Comparison of ENCODE assay signal across 17 mouse cellular contexts in the genomic region with DNA sequence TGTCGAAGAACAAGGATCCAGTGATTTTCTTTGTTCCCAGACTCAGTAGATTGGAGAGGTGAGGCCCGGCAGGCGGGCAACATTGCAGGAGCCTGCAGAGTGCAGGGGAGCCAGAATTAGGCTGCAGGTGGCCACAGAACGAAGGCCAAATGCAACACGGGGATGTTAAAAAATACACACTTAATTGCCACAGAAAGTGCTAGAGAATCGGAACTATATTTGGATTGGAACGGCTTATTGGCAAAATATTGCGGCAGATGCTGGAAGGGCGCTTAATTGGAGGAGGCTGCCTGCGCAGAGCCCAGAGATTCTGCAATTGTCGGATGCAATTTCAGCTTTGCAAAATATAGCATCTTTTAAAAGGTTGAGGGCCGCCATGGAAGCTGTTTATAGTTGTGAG. TPM values are rescaled to one million over a fixed set of nuclear protein-coding genes. Genes with fewer than 3 reads are reported as not detected.
DNase-seq lines count a peak whose midpoint lies in the region; ATAC-seq lines count a peak whose summit lies in the region.
"Had no signal": no experiment of that assay in that cellular context is flagged by ENCODE, and none has a peak within 500 bp of the region (broad histone marks: within the 10 kb centered on the region; RNA-seq: fewer than 3 reads in every experiment).

No protein-coding gene starts in this region.

- H3K4me2 ChIP-seq in neural tube, embryonic 15.5 days: no peak overlapping the region
- no peak overlapping the region for H3K4me2 ChIP-seq in intestine, embryonic 15.5 days (replicated peaks)
- H3K4me2 ChIP-seq: heart, embryonic 11.5 days; liver, embryonic 12.5 days had no signal

- H3K4me3 ChIP-seq in neural tube, embryonic 15.5 days (replicated peaks): no peak overlapping the region
- no peak overlapping the region for H3K4me3 ChIP-seq in intestine, embryonic 15.5 days (replicated peaks)
- H3K4me3 ChIP-seq: embryonic facial prominence, embryonic 10.5 days; liver, embryonic 12.5 days; megakaryocyte, embryonic 14.5 days had no signal

- H3K4me1 ChIP-seq in neural tube, embryonic 15.5 days: no peaks in the 10 kb centered on the region
- H3K4me1 ChIP-seq in intestine, embryonic 15.5 days (replicated peaks): no peaks in the 10 kb centered on the region
- H3K4me1 ChIP-seq: embryonic facial prominence, embryonic 10.5 days; liver, embryonic 12.5 days; megakaryocyte, embryonic 14.5 days had no signal

- H3K36me3 ChIP-seq in neural tube, embryonic 15.5 days: no peaks in the 10 kb centered on the region
- H3K36me3 ChIP-seq in intestine, embryonic 15.5 days: no peaks in the 10 kb centered on the region
- H3K36me3 ChIP-seq: embryonic facial prominence, embryonic 10.5 days; liver, embryonic 12.5 days had no signal

- H3K9me3 ChIP-seq in neural tube, embryonic 15.5 days (replicated peaks): no peaks in the 10 kb centered on the region
- H3K9me3 ChIP-seq in intestine, embryonic 15.5 days: no peaks in the 10 kb centered on the region
- H3K9me3 ChIP-seq: embryonic facial prominence, embryonic 10.5 days; liver, embryonic 12.5 days had no signal

- WGBS in neural tube, embryonic 15.5 days: 87% methylated on average over 12 of the region's 12 CpGs
- 88% methylated on average over 12 of the region's 12 CpGs for WGBS in intestine, embryonic 15.5 days

- H3K9ac ChIP-seq in neural tube, embryonic 15.5 days (replicated peaks): no peak overlapping the region
- H3K9ac ChIP-seq in intestine, embryonic 15.5 days: no peak overlapping the region
- H3K9ac ChIP-seq: liver, embryonic 12.5 days had no signal

- H3K27me3 ChIP-seq in neural tube, embryonic 15.5 days (replicated peaks): no peaks in the 10 kb centered on the region
- H3K27me3 ChIP-seq in intestine, embryonic 15.5 days (replicated peaks): no peaks in the 10 kb centered on the region
- H3K27me3 ChIP-seq: liver, embryonic 12.5 days; megakaryocyte, embryonic 14.5 days had no signal

- DNase-seq in cerebellum, adult 9-11 months: peak; percentile 56
- DNase-seq in cerebellum, postnatal 10 days: no peak
- no peak for DNase-seq in neural tube, embryonic 10.5 days (ENCODE audit: extremely low spot score, low spot score)
- peak; percentile 55 to 85 for DNase-seq in layer of hippocampus, postnatal 14 days (ENCODE audit: low spot score in 2 of 2)
- no peak for DNase-seq in adrenal gland, adult 8-10 months
- DNase-seq: adrenal gland, adult 2 months; B cell, adult 2 months; gastrocnemius, postnatal 14 days; heart, postnatal 36 days; thymus, postnatal 25 days had no signal

- H3K27ac ChIP-seq in neural tube, embryonic 15.5 days (replicated peaks): no peak overlapping the region
- H3K27ac ChIP-seq in intestine, embryonic 15.5 days: no peak overlapping the region
- H3K27ac ChIP-seq: embryonic facial prominence, embryonic 10.5 days; kidney, postnatal 0 days; liver, embryonic 12.5 days had no signal

- peak; percentile 45; the same call in 1 of the 2 replicates for ATAC-seq in neural tube, embryonic 15.5 days (ENCODE audit: low FRiP score)
- ATAC-seq in intestine, embryonic 15.5 days: no peak
- ATAC-seq: liver, embryonic 12.5 days had no signal

RNA-seq across cellular contexts. Expression of gene Adcy1, which starts 46.4 kb away (rescaled TPM):
- polyA plus RNA-seq in neural tube, embryonic 15.5 days (2015; fragmentation: Nextera tagmentation; extraction: Ambion mirVana): 11.5 and 13.3 TPM in 2 replicates
- total RNA-seq in layer of hippocampus, postnatal 14 days (2021): 100 to 1,000 TPM; 196 to 212 TPM
- total RNA-seq in adrenal gland, adult 8-10 months (2022): 1 to 10 TPM; 3.7 to 6.5 (median 5.2) TPM
- 0.96 and 1.1 TPM in 2 replicates for polyA plus RNA-seq in intestine, embryonic 15.5 days (2015; fragmentation: Nextera tagmentation; extraction: Ambion mirVana)

Comparison
In these comparisons a context has a peak if more than half of its experiments do, and no peak if none do; other contexts are left out.
1. DNase-seq: peak in cerebellum, adult 9-11 months (single experiment) and layer of hippocampus, postnatal 14 days (2 of 2); none in cerebellum, postnatal 10 days (0 of 2), neural tube, embryonic 10.5 days (single experiment) and adrenal gland, adult 8-10 months (single experiment).
2. RNA of gene Adcy1, which starts 46.4 kb away (total RNA-seq): 196 to 212 TPM in layer of hippocampus, postnatal 14 days; 3.7 to 6.5 TPM in adrenal gland, adult 8-10 months; every median in the first group is over 10 times any median in the second.